Mouse (Mus musculus): ENCODE results near the gene Lats1.
A peak's percentile ranks its signal among the peaks of the same experiment; 100 is the strongest.

Lats1 gene

GRCm38 (mm10) chr10:7680731-7681301, at the start of gene Lats1, which contains the start of gene Pcmt1:
TSS of gene Lats1 (plus strand) at chr10:7681214.
TSS of gene Pcmt1 (minus strand) at chr10:7681136.
- peak; percentile 94 for DNase-seq (ENCODE audit: extremely low spot score, low spot score)

GRCm38 (mm10) chr10:7640366-7640765, 40.6 kb upstream of the Lats1 start:
- no peak for DNase-seq (ENCODE audit: extremely low spot score, low spot score)

GRCm38 (mm10) chr10:7645911-7646310, 35.1 kb upstream of the Lats1 start:
- DNase-seq (ENCODE audit: extremely low spot score, low spot score) = no peak

GRCm38 (mm10) chr10:7649059-7649458, 32.0 kb upstream of the Lats1 start:
- no peak for DNase-seq (ENCODE audit: extremely low spot score, low spot score)

- DNase-seq (ENCODE audit: extremely low spot score, low spot score) = no peak
Observed at GRCm38 (mm10) chr10:7651057-7651456, 30.0 kb upstream of the Lats1 start.

- DNase-seq (ENCODE audit: extremely low spot score, low spot score) = no peak
Observed at GRCm38 (mm10) chr10:7662471-7663141, 18.4 kb upstream of the Lats1 start.

GRCm38 (mm10) chr10:7663159-7664026, 17.6 kb upstream of the Lats1 start:
- DNase-seq (ENCODE audit: extremely low spot score, low spot score) = peak; percentile 90

GRCm38 (mm10) chr10:7664027-7664526, 16.9 kb upstream of the Lats1 start:
- DNase-seq (ENCODE audit: extremely low spot score, low spot score) = no peak

GRCm38 (mm10) chr10:7664889-7665288, 16.1 kb upstream of the Lats1 start:
- no peak for DNase-seq (ENCODE audit: extremely low spot score, low spot score)

- DNase-seq (ENCODE audit: extremely low spot score, low spot score) = peak; percentile 87
Observed at GRCm38 (mm10) chr10:7667342-7667802, 13.6 kb upstream of the Lats1 start, which contains the start of gene Nup43. TSS of gene Nup43 (plus strand) at chr10:7667503.

GRCm38 (mm10) chr10:7673673-7674072, 7.3 kb upstream of the Lats1 start:
- DNase-seq (ENCODE audit: extremely low spot score, low spot score) = no peak

GRCm38 (mm10) chr10:7681343-7682025, 470 bp downstream of the Lats1 start:
- peak; percentile 83 for DNase-seq (ENCODE audit: extremely low spot score, low spot score)

GRCm38 (mm10) chr10:7682249-7682648, 1.2 kb downstream of the Lats1 start:
- no peak for DNase-seq (ENCODE audit: extremely low spot score, low spot score)

- no peak for DNase-seq (ENCODE audit: extremely low spot score, low spot score)
Observed at GRCm38 (mm10) chr10:7686902-7687301, 5.9 kb downstream of the Lats1 start.

GRCm38 (mm10) chr10:7695286-7695685, 14.3 kb downstream of the Lats1 start:
- DNase-seq (ENCODE audit: extremely low spot score, low spot score) = no peak

GRCm38 (mm10) chr10:7700120-7700519, 19.1 kb downstream of the Lats1 start:
- no peak for DNase-seq (ENCODE audit: extremely low spot score, low spot score)

- DNase-seq (ENCODE audit: extremely low spot score, low spot score) = no peak
Observed at GRCm38 (mm10) chr10:7702586-7702985, 21.6 kb downstream of the Lats1 start.

GRCm38 (mm10) chr10:7710121-7710520, 29.1 kb downstream of the Lats1 start:
- DNase-seq (ENCODE audit: extremely low spot score, low spot score) = no peak

GRCm38 (mm10) chr10:7712506-7712905, 31.5 kb downstream of the Lats1 start:
- DNase-seq (ENCODE audit: extremely low spot score, low spot score) = no peak

- DNase-seq (ENCODE audit: extremely low spot score, low spot score) = no peak
Observed at GRCm38 (mm10) chr10:7715056-7715455, 34.0 kb downstream of the Lats1 start.

Data from neural tube, embryonic 10.5 days (tissue).